Mouse (Mus musculus) hindbrain, embryonic 10.5 days (tissue): Measurements from ENCODE around the gene Mylk. TPM values are rescaled to one million over a fixed set of nuclear protein-coding genes. Genes with fewer than 3 reads are reported as not detected.
"Not testable (repeated sequence)": the region's sequence is repeated elsewhere in the genome, so short reads cannot be mapped to it uniquely, and the experiment has no call there.

Experiments
- DNase-seq: peaks from one replicate; pipeline ENCODE4 v3.0.0-alpha.2; 2017; ENCODE audit warnings: low spot score
- H3K27ac ChIP-seq: fragments of 300-500 bp; sonication (generic); 2 replicates; pipeline ENCODE4 v1.5.1; 2016; ENCODE audit warnings: mild to moderate bottlenecking, moderate library complexity
- H3K27me3 ChIP-seq: fragments of 300-500 bp; sonication (generic); 2 replicates; pipeline ENCODE4 v1.6.1; 2016; ENCODE audit warnings: mild to moderate bottlenecking; ENCODE audit not compliant: poor library complexity, insufficient read depth, severe bottlenecking
- H3K36me3 ChIP-seq: fragments of 300-500 bp; sonication (generic); 2 replicates; pipeline ENCODE4 v1.6.1; 2016; ENCODE audit warnings: mild to moderate bottlenecking, moderate library complexity
- H3K4me1 ChIP-seq: fragments of 300-500 bp; sonication (generic); replicated peaks from 2 replicates; pipeline ENCODE4 v1.6.1; 2016; ENCODE audit warnings: mild to moderate bottlenecking
- H3K4me3 ChIP-seq: fragments of 300-500 bp; sonication (generic); 2 replicates; pipeline ENCODE4 v1.5.1; 2016; ENCODE audit warnings: mild to moderate bottlenecking, moderate library complexity
- H3K9me3 ChIP-seq: fragments of 300-500 bp; sonication (generic); 2 replicates; pipeline ENCODE4 v1.6.1; 2016; ENCODE audit warnings: mild to moderate bottlenecking, moderate library complexity
- WGBS: fragments of 180-500 bp; shearing (Covaris S2); methylation state at CpG from one replicate; pipeline ENCODE4 v1.1.7; 2016; 5-methylcytosine and 5-hydroxymethylcytosine counted together
- polyA plus RNA-seq: library from polyadenylated mRNA; unstranded; fragments of >200 nt; fragmentation: Nextera tagmentation; extraction: Ambion mirVana; gene quantifications from 2 replicates; pipeline ENCODE4 v1.2.1, GENCODE M21; 2016

The Mylk gene
- polyA plus RNA-seq, 1 experiment from 2014 or later: 5.7 TPM

- Histone ChIP-seq H3K4me3 (no peak overlapping the region), H3K27ac (no peak overlapping the region), H3K9me3 (no peaks in the 10 kb centered on the region), H3K27me3 (no peaks in the 10 kb centered on the region), H3K4me1 (peaks cover 22% of the 10 kb centered on the region; the same call in 1 of the 2 replicates), H3K36me3 (no peaks in the 10 kb centered on the region)
- DNase-seq: no peak
- 90% methylated on average over 5 of the region's 5 CpGs for WGBS
These were observed 38.5 kb downstream of the Mylk start for GRCm38 (mm10) chr16:34783536-34783935.

GRCm38 (mm10) chr16:34784675-34785074 lies 39.7 kb downstream of the Mylk start:
- H3K4me3 ChIP-seq: no peak overlapping the region
- 69% methylated on average over 4 of the region's 4 CpGs for WGBS
- DNase-seq: no peak
- H3K36me3 ChIP-seq: no peaks in the 10 kb centered on the region
- H3K4me1 ChIP-seq: peaks cover 22% of the 10 kb centered on the region; the same call in 1 of the 2 replicates
- no peak overlapping the region for H3K27ac ChIP-seq
- no peaks in the 10 kb centered on the region for H3K9me3 ChIP-seq
- H3K27me3 ChIP-seq: no peaks in the 10 kb centered on the region

- Histone ChIP-seq H3K36me3 (no peaks in the 10 kb centered on the region), H3K9me3 (no peaks in the 10 kb centered on the region), H3K27ac (no peak overlapping the region), H3K4me3 (no peak overlapping the region), H3K27me3 (no peaks in the 10 kb centered on the region), H3K4me1 (peaks cover 11% of the 10 kb centered on the region)
- DNase-seq: no peak
- 81% methylated on average over 1 of the region's 1 CpGs for WGBS
These were observed 47.5 kb downstream of the Mylk start for GRCm38 (mm10) chr16:34792555-34792954.

GRCm38 (mm10) chr16:34793000-34793399 lies 48.0 kb downstream of the Mylk start:
- Histone ChIP-seq H3K27me3 (no peaks in the 10 kb centered on the region), H3K27ac (no peak overlapping the region), H3K4me3 (no peak overlapping the region), H3K4me1 (peaks cover 11% of the 10 kb centered on the region), H3K36me3 (no peaks in the 10 kb centered on the region), H3K9me3 (no peaks in the 10 kb centered on the region)
- DNase-seq: no peak
- WGBS: 77% methylated on average over 5 of the region's 5 CpGs

- no peak overlapping the region for H3K4me3 ChIP-seq
- no peaks in the 10 kb centered on the region for H3K36me3 ChIP-seq
- H3K27me3 ChIP-seq: no peaks in the 10 kb centered on the region
- no peaks in the 10 kb centered on the region for H3K9me3 ChIP-seq
- no peak overlapping the region for H3K27ac ChIP-seq
- H3K4me1 ChIP-seq: peaks cover 12% of the 10 kb centered on the region
- DNase-seq: no peak
- 92% methylated on average over 5 of the region's 5 CpGs for WGBS
These were observed 56.2 kb downstream of the Mylk start for GRCm38 (mm10) chr16:34801222-34801621.

- Histone ChIP-seq H3K36me3 (no peaks in the 10 kb centered on the region), H3K4me3 (no peak overlapping the region), H3K27me3 (peaks cover 3% of the 10 kb centered on the region), H3K4me1 (peaks cover 44% of the 10 kb centered on the region), H3K9me3 (no peaks in the 10 kb centered on the region), H3K27ac (no peak overlapping the region)
- WGBS: 51% methylated on average over 11 of the region's 11 CpGs
- DNase-seq: no peak
These were observed 59.4 kb downstream of the Mylk start for GRCm38 (mm10) chr16:34804286-34805010.

- peaks cover 3% of the 10 kb centered on the region for H3K27me3 ChIP-seq
- DNase-seq: peak; percentile 58
- H3K9me3 ChIP-seq: no peaks in the 10 kb centered on the region; the same call in 1 of the 2 replicates
- peaks cover 45% of the 10 kb centered on the region for H3K4me1 ChIP-seq
- 10% methylated on average over 16 of the region's 16 CpGs for WGBS
- peak overlapping the region; percentile 27 for H3K4me3 ChIP-seq
- H3K27ac ChIP-seq: peak overlapping the region; percentile 77
- H3K36me3 ChIP-seq: 0 out of 2 replicates have a peak, but pooled peaks cover 3% of the 10 kb centered on the region
These were observed 62.1 kb downstream of the Mylk start for GRCm38 (mm10) chr16:34806883-34807767.

- peak overlapping the region; percentile 77 for H3K27ac ChIP-seq
- DNase-seq: peak; percentile 61
- 16% methylated on average over 11 of the region's 11 CpGs for WGBS
- peaks cover 3% of the 10 kb centered on the region for H3K27me3 ChIP-seq
- H3K36me3 ChIP-seq: 0 out of 2 replicates have a peak, but pooled peaks cover 3% of the 10 kb centered on the region
- peak overlapping the region; percentile 27 for H3K4me3 ChIP-seq
- peaks cover 45% of the 10 kb centered on the region for H3K4me1 ChIP-seq
- no peaks in the 10 kb centered on the region; the same call in 1 of the 2 replicates for H3K9me3 ChIP-seq
These were observed 62.8 kb downstream of the Mylk start for GRCm38 (mm10) chr16:34807768-34808275.

GRCm38 (mm10) chr16:34812165-34812564 lies 67.2 kb downstream of the Mylk start:
- 0 out of 2 replicates have a peak, but pooled peaks cover 3% of the 10 kb centered on the region for H3K36me3 ChIP-seq
- H3K9me3 ChIP-seq: no peaks in the 10 kb centered on the region; the same call in 1 of the 2 replicates
- 75% methylated on average over 2 of the region's 2 CpGs for WGBS
- H3K27me3 ChIP-seq: no peaks in the 10 kb centered on the region; the same call in 1 of the 2 replicates
- H3K4me1 ChIP-seq: peaks cover 24% of the 10 kb centered on the region
- no peak for DNase-seq
- no peak overlapping the region for H3K4me3 ChIP-seq
- no peak overlapping the region for H3K27ac ChIP-seq

- H3K27me3 ChIP-seq, H3K36me3 ChIP-seq, DNase-seq, H3K4me3 ChIP-seq, H3K9me3 ChIP-seq, H3K27ac ChIP-seq: not testable (repeated sequence)
- peaks cover 16% of the 10 kb centered on the region for H3K4me1 ChIP-seq
These were observed 68.2 kb downstream of the Mylk start for GRCm38 (mm10) chr16:34813161-34813560.

- Histone ChIP-seq H3K36me3 (0 out of 2 replicates have a peak, but pooled peaks cover 3% of the 10 kb centered on the region), H3K4me1 (peaks cover 16% of the 10 kb centered on the region), H3K9me3 (no peaks in the 10 kb centered on the region; the same call in 1 of the 2 replicates), H3K27ac (no peak overlapping the region), H3K4me3 (no peak overlapping the region), H3K27me3 (no peaks in the 10 kb centered on the region; the same call in none of the 2 replicates)
- 86% methylated on average over 3 of the region's 3 CpGs for WGBS
- DNase-seq: no peak
These were observed 68.6 kb downstream of the Mylk start for GRCm38 (mm10) chr16:34813570-34813969.

- WGBS: 88% methylated on average over 7 of the region's 7 CpGs
- H3K27me3 ChIP-seq: no peaks in the 10 kb centered on the region; the same call in 1 of the 2 replicates
- 0 out of 2 replicates have a peak, but pooled peaks cover 3% of the 10 kb centered on the region for H3K36me3 ChIP-seq
- peaks cover 7% of the 10 kb centered on the region for H3K4me1 ChIP-seq
- H3K9me3 ChIP-seq: no peaks in the 10 kb centered on the region; the same call in 1 of the 2 replicates
- no peak for DNase-seq
- no peak overlapping the region for H3K27ac ChIP-seq
- no peak overlapping the region for H3K4me3 ChIP-seq
These were observed 69.6 kb downstream of the Mylk start for GRCm38 (mm10) chr16:34814612-34815011.
